Mouse (Mus musculus) forebrain, embryonic 11.5 days (tissue): ENCODE results near the gene P3h3. TPM values are rescaled to one million over a fixed set of nuclear protein-coding genes. Genes with fewer than 3 reads are reported as not detected.

ENCODE experiments used
- ATAC-seq: fragments of 200-750 bp; cut with Nextera tagmentation; replicated peaks from 2 replicates; pipeline ENCODE4 v1.8.0; 2017; ENCODE audit warnings: moderate TSS enrichment; ENCODE audit not compliant: low FRiP score
- DNase-seq: peaks from one replicate; pipeline ENCODE4 v3.0.0-alpha.2; 2017; ENCODE audit warnings: low spot score
- H3K27ac ChIP-seq: fragments of 300-500 bp; sonication (generic); 2 replicates; pipeline ENCODE4 v1.5.1; 2014; ENCODE audit warnings: low read depth, low read length
- H3K27me3 ChIP-seq: fragments of 300-500 bp; sonication (generic); 2 replicates; pipeline ENCODE4 v1.6.1; 2014; ENCODE audit warnings: mild to moderate bottlenecking, low read length, mixed read lengths; ENCODE audit not compliant: control insufficient read depth, insufficient read depth
- H3K36me3 ChIP-seq: fragments of 300-500 bp; sonication (generic); 2 replicates; pipeline ENCODE4 v1.6.1; 2014; ENCODE audit warnings: mild to moderate bottlenecking, low read length, moderate library complexity, mixed read lengths; ENCODE audit not compliant: control insufficient read depth, insufficient read depth
- H3K4me1 ChIP-seq: fragments of 300-500 bp; sonication (generic); replicated peaks from 2 replicates; pipeline ENCODE4 v1.6.1; 2014; ENCODE audit warnings: low read length, mixed read lengths; ENCODE audit not compliant: control insufficient read depth, insufficient read depth
- H3K4me2 ChIP-seq: fragments of 300-500 bp; sonication (generic); 2 replicates; pipeline ENCODE4 v1.6.1; 2014; ENCODE audit warnings: low read depth, mild to moderate bottlenecking, low read length, moderate library complexity, mixed read lengths; ENCODE audit not compliant: severe bottlenecking
- H3K4me3 ChIP-seq: fragments of 300-500 bp; sonication (generic); 2 replicates; pipeline ENCODE4 v1.5.1; 2014; ENCODE audit warnings: low read depth, low read length
- H3K9ac ChIP-seq: fragments of 300-500 bp; sonication (generic); 2 replicates; pipeline ENCODE4 v1.6.1; 2014; ENCODE audit warnings: low read length
- H3K9me3 ChIP-seq: fragments of 300-500 bp; sonication (generic); 2 replicates; pipeline ENCODE4 v1.6.1; 2016; ENCODE audit warnings: low read length, mixed read lengths; ENCODE audit not compliant: control insufficient read depth
- WGBS: fragments of 180-500 bp; shearing (Covaris S2); extraction: QIAGEN DNeasy Blood & Tissue Kit; methylation state at CpG from one replicate; pipeline ENCODE4 v1.1.7; 2014; 5-methylcytosine and 5-hydroxymethylcytosine counted together
- polyA plus RNA-seq: library from polyadenylated mRNA; unstranded; fragments of >200 nt; fragmentation: Nextera tagmentation; extraction: Ambion mirVana; gene quantifications from 2 replicates; pipeline ENCODE4 v1.2.1, GENCODE M21; 2014

P3h3 gene
- polyA plus RNA-seq, 1 experiment from 2014 or later = 17.8 TPM

DNA sequence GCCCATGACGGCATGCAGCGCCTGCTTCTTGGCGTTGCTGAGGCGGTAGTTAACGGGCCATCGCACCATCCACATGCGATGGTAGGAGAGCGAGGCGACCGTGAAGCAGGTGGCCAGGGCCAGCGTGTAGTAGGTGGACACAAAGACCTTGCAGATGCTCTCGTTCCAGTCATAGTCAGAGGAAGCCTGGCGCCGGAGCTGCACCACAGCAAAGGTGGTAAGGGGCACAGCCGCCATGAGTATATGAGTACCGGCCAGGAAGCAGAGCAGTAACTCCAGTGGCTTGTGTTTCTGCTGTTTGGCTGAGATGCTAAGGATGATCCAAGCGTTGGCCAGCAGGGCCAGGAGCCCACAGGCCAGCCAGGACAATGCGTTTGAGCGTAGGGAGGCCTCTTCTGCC is 3.7 kb upstream of the P3h3 start:
- Histone ChIP-seq H3K4me3 (no peak overlapping the region), H3K36me3 (no peaks in the 10 kb centered on the region), H3K27ac (no peak overlapping the region), H3K9me3 (no peaks in the 10 kb centered on the region), H3K4me1 (peaks cover 33% of the 10 kb centered on the region), H3K27me3 (no peaks in the 10 kb centered on the region; the same call in none of the 2 replicates), H3K4me2 (no peak overlapping the region), H3K9ac (no peak overlapping the region)
- ATAC-seq (no peak), DNase-seq (no peak)
- 78% methylated on average over 19 of the region's 19 CpGs for WGBS

DNA sequence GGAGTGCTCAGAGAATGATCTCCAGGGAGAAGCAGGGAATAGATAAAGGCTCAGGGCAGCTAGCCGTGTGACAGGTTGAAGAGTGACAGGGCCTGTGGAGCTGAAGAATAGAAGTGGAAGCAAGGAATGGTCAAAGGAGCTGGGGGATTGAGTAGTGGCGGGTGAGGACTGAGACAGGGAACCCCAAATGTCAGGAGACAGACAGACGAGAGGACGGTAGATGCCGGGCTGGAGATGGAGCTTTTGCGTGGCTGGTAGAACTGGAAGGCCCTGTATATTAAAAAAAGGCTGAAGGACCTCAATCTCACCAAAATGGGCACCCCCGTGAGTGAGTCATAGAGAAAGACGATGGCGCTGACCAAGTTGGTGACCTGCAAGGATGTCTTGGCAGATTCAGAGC is 3.0 kb upstream of the P3h3 start:
- no peak overlapping the region for H3K27ac ChIP-seq
- DNase-seq (no peak), ATAC-seq (no peak)
- H3K9ac ChIP-seq = no peak overlapping the region
- no peaks in the 10 kb centered on the region for H3K36me3 ChIP-seq
- no peaks in the 10 kb centered on the region; the same call in none of the 2 replicates for H3K27me3 ChIP-seq
- H3K4me3 ChIP-seq = no peak overlapping the region
- no peaks in the 10 kb centered on the region for H3K9me3 ChIP-seq
- WGBS = 79% methylated on average over 9 of the region's 9 CpGs
- no peak overlapping the region for H3K4me2 ChIP-seq
- peaks cover 35% of the 10 kb centered on the region for H3K4me1 ChIP-seq

DNA sequence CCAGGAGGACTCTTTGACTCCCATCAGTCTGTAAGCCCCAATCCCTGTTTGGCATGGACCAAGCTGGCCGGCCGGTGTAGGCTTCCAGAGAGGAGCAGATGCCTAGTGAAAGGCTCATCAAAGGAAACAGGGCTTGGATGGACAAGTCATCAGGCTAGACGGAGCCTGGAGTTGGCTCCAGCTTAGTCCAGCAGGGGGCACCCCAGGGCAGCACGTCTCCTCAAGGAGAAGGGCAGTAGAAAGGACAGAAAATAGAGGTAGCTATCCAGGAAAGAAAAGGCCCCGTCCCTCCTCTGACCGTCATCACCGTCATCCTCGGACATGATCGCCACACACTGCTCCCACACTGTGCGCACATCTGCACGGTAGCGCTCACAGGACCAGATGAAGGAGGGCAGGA is 2.2 kb upstream of the P3h3 start:
- peak; percentile 92 for DNase-seq
- Histone ChIP-seq H3K9me3 (no peaks in the 10 kb centered on the region), H3K36me3 (no peaks in the 10 kb centered on the region), H3K9ac (no peak overlapping the region; the same call in 1 of the 2 replicates), H3K4me1 (peaks cover 34% of the 10 kb centered on the region), H3K4me2 (no peak overlapping the region), H3K27me3 (no peaks in the 10 kb centered on the region; the same call in none of the 2 replicates), H3K4me3 (no peak overlapping the region), H3K27ac (no peak overlapping the region)
- no peak for ATAC-seq
- 10% methylated on average over 12 of the region's 12 CpGs for WGBS

DNA sequence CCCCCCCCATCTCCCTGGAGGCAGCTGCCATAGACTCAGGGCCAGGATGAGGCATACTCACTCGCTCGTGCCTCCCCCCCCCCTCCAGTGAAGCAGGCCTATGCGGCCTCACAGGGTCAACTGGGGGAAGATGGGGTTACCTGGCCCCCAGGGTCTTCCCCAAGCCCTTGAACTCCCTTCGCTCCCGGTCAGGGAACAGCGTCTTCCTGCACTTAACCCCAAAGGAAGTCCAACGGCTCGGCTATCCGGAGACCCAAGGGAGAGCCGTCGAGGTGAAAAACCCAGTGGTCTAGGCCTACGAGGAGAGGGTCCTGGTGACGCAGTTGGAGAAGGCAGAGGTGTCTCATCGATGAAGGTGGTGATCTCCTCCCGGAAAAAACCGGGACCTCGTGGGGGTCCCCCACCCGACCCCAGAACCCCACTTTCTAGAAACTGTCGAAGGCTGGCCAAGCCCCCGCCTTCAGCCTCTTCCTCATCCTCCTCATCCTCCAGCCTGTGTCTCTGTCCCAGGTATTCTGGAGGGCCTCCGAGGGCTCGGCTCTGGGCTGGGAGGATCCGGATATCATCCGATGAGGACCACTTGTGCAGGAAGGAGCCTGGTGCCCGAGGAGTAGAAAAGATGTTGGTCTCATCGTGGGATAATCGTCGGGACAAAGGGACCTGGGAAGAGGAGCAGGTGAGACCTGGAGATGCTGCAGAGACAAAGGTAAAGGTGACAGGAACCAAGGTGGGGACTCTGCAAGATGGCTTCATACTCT is 1.2 kb upstream of the P3h3 start:
- no peaks in the 10 kb centered on the region; the same call in none of the 2 replicates for H3K27me3 ChIP-seq
- H3K27ac ChIP-seq = no peak overlapping the region
- whole genome bisulfite sequencing = 78% methylated on average over 26 of the region's 28 CpGs

DNA sequence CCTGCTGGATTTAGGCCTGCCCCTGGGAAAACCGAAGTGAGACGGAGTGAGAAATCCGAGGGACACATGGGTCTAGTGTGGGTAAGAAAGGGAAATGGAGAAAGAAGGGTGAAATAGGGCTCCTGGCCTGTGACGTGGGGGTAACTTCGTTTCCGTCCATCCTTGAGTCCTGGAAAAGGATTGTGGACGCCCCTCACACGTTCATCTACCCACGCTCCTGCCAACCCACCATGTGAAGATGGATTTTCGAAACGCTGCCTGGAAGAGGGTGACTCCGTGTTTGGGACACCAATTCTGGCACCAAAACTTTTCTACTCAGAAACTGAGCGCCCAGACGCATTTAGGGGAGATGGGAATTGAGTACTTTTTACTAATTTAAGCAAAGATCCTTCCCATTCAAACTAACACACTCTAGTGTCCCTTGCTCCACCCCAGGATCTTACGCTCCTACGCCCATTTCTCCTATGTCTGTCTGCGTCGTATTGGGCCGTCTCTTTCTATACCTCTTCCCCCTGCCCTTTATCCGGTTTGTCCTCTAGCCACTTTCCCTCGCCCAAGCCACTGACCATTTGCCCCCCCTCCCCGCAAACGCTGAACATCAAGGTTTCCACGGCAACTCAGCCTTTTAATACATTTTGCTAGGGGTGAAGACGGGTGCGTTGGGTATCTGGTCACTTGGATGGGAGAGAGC is 433 bp upstream of the P3h3 start:
- Histone ChIP-seq H3K4me1 (peaks cover 24% of the 10 kb centered on the region), H3K4me3 (peak overlapping the region; percentile 81), H3K36me3 (no peaks in the 10 kb centered on the region; the same call in 1 of the 2 replicates), H3K27ac (no peak overlapping the region), H3K27me3 (no peaks in the 10 kb centered on the region; the same call in none of the 2 replicates), H3K4me2 (peak overlapping the region; percentile 90), H3K9me3 (no peaks in the 10 kb centered on the region), H3K9ac (peak overlapping the region; percentile 98)
- WGBS = 24% methylated on average over 26 of the region's 26 CpGs
- DNase-seq (no peak), ATAC-seq (no peak)

More for the DNA sequence above, 1.2 kb upstream of the P3h3 start:
- ATAC-seq (no peak), DNase-seq (no peak)
- Histone ChIP-seq H3K9ac (no peak overlapping the region), H3K36me3 (no peaks in the 10 kb centered on the region; the same call in 1 of the 2 replicates), H3K9me3 (no peaks in the 10 kb centered on the region), H3K4me3 (no peak overlapping the region), H3K4me2 (no peak overlapping the region), H3K4me1 (peaks cover 28% of the 10 kb centered on the region)

DNA sequence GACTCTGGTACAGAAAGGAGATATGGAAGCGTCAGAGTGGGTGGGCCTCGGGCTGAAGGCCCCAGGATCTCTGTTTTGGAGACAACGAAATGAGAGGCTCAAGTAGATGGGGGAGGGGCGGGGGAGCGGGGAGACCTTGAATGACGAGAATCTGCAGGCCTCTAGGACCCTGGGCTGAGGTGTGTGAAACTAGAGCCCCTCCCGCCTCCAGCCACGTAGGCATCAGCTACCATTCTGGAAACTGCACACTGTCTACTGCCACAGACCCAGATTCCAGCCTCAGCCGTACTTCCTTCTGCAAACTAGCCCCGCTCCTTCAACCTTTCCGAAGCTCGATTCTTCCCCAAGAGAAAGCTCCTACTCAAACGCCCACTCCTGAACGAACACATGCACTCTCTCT is 1.2 kb downstream of the P3h3 start:
- H3K4me2 ChIP-seq = peak overlapping the region; percentile 90
- no peaks in the 10 kb centered on the region; the same call in none of the 2 replicates for H3K27me3 ChIP-seq
- WGBS = 5% methylated on average over 13 of the region's 14 CpGs
- no peaks in the 10 kb centered on the region; the same call in 1 of the 2 replicates for H3K36me3 ChIP-seq
- H3K4me3 ChIP-seq = peak overlapping the region; percentile 81
- no peak overlapping the region for H3K27ac ChIP-seq
- peak; percentile 56 for ATAC-seq
- DNase-seq = peak; percentile 80
- peak overlapping the region; percentile 98 for H3K9ac ChIP-seq
- H3K4me1 ChIP-seq = peaks cover 18% of the 10 kb centered on the region
- no peaks in the 10 kb centered on the region for H3K9me3 ChIP-seq

DNA sequence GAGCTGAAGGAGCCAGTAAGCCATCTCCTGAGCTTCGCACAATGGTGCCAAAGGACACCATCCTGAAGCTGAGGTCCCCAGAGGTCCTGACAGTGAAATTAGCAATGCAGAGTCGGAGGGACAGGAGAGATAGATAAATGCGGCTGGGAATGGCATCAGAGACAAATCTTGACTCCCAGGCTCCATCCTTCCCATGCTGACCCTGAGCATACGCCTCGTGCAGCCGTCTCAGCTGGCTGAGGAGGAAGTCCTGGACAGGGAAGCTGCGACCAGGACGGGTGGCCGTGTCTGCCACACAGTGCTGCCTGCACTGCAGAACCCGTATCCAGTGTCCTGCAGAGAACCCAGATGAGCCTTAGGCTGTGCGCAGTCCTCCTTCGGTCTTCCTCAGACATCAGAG is 2.9 kb downstream of the P3h3 start:
- H3K27ac ChIP-seq = no peak overlapping the region
- 81% methylated on average over 12 of the region's 12 CpGs for WGBS

DNA sequence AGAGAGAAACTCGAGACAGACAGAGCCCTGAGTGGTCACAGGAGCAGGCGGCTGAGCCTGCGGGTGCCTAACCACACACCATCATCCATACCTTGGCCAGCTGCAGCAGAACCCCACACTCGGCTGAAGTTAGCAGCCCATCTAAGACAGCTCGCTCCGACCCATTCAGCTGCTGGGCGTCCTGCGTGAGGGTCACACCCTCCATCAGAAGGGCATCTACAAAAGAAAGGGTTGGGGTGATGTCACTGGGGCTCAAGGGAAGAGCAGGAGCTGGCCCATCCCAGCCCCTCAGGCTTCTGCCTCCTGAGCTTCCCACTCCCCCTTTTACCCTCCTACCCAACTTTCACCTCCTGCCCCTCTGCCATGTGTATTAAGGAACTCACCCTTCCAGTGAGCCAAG is 7.0 kb downstream of the P3h3 start:
- H3K27ac ChIP-seq = no peak overlapping the region
- WGBS = 64% methylated on average over 8 of the region's 8 CpGs
- H3K9ac ChIP-seq = no peak overlapping the region
- ATAC-seq (no peak), DNase-seq (no peak)
- no peaks in the 10 kb centered on the region for H3K9me3 ChIP-seq
- H3K4me3 ChIP-seq = no peak overlapping the region
- no peaks in the 10 kb centered on the region; the same call in 1 of the 2 replicates for H3K36me3 ChIP-seq
- H3K27me3 ChIP-seq = no peaks in the 10 kb centered on the region
- H3K4me1 ChIP-seq = peaks cover 2% of the 10 kb centered on the region; the same call in 1 of the 2 replicates
- no peak overlapping the region for H3K4me2 ChIP-seq

More for the DNA sequence above, 2.9 kb downstream of the P3h3 start:
- H3K9ac ChIP-seq = no peak overlapping the region
- peak; percentile 14 for DNase-seq
- H3K4me1 ChIP-seq = peaks cover 10% of the 10 kb centered on the region; the same call in 1 of the 2 replicates
- H3K27me3 ChIP-seq = no peaks in the 10 kb centered on the region; the same call in none of the 2 replicates
- no peak overlapping the region for H3K4me3 ChIP-seq
- no peak for ATAC-seq
- no peak overlapping the region for H3K4me2 ChIP-seq
- H3K36me3 ChIP-seq = no peaks in the 10 kb centered on the region; the same call in 1 of the 2 replicates
- no peaks in the 10 kb centered on the region for H3K9me3 ChIP-seq
